Mouse (Mus musculus) frontal cortex, adult 2 months (tissue): ENCODE data around the gene Calm5. TPM values are rescaled to one million over a fixed set of nuclear protein-coding genes. Genes with fewer than 3 reads are reported as not detected.
A peak's percentile ranks its signal among the peaks of the same experiment; 100 is the strongest.
"Not testable (repeated sequence)": the region's sequence is repeated elsewhere in the genome, so short reads cannot be mapped to it uniquely, and the experiment has no call there.

Experiments used
- DNase-seq, 2 experiments: peaks; one replicate each; pipeline ENCODE4 v3.0.0; 2022; ENCODE audit warnings: low spot score in 1 of 2; ENCODE audit errors: extremely low spot score in 1 of 2
- polyA plus RNA-seq: library from polyadenylated mRNA; depleted of rRNA; stranded (reverse); fragments of >200 nt; gene quantifications from 2 replicates; pipeline ENCODE4 v1.2.3, GENCODE M21; 2012; rRNA removed

Gene Calm5
- not detected in 2 replicates for polyA plus RNA-seq

DNA sequence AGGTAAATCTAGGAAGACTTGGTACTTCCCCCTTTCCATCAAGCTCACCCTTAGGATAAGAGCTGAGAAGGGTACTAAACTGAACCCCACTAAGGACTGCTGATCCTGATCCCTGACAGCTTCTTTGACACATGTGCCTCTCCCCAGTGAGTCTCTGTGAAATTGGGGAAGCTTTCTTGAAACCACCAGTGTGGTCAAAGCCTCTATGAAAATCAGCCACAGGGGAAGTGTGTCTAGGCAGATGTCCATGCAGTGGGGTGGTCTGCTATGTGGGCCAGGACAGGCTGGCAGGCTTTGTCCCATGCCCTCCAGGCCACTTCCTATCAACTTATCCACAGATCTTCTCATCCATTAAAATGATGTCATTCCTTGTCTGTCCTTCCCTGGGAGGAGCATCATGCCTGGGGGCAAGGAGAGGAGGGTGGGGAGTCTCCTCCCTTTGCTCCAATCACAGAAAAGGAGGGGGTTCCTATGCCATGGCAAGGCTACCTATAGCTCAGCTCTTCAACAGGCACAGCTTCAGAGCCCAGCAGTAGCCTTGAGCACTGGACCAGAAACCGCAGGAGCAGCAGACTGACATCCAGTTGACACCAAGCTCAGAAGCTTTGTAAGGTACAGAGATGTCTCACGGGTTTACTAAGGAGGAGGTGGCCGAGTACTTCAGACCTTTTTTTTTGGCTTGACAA is at the start of gene Calm5:
Calm5 (plus strand) TSS at position 526 of the 686 bp plus-strand sequence.
- DNase-seq, result not testable (repeated sequence)

DNA sequence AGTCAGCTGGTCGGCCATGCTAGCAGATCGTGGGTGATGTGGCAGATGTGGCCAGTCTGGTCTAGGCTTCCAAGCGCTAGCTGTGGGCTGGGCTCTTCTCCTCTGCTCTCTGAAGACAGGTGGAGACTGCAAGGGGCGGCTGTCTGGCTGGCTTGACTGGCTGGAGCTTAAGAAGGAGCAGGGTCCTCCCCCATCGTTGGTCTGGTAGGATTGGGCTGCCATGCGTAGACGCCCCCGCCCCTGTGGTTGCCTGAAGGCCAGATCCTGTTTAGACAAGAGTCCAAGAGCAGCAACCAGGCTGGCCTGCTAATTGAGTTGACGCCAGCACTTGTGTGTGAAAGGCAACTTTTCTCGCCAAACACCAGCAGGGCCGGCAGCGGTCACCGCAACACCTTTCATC is 49.8 kb upstream of the Calm5 start, which contains the start of gene Calml3:
Calml3 (minus strand) TSS at position 131 of the 400 bp plus-strand sequence.
- no peak for DNase-seq

DNA sequence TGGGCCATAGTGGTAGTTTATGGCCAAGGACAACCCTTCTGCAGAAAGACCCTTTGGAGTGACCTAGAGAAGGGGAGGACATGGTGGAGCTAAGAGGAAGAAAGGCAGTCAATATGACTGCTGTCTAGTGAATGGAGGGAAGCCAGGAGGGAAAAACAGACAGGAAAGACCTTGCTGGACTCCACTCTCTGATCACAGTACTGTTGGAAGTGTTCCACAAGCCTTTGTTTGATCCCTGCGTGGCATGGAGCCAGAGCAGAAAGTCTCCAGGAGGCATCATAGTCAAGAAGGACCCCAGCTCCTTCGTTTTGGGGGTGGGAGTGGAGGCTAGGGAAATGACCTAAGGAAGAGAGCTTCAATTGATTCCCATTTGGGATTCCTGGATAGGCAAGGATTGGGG is 48.8 kb upstream of the Calm5 start:
- DNase-seq, result no peak

DNA sequence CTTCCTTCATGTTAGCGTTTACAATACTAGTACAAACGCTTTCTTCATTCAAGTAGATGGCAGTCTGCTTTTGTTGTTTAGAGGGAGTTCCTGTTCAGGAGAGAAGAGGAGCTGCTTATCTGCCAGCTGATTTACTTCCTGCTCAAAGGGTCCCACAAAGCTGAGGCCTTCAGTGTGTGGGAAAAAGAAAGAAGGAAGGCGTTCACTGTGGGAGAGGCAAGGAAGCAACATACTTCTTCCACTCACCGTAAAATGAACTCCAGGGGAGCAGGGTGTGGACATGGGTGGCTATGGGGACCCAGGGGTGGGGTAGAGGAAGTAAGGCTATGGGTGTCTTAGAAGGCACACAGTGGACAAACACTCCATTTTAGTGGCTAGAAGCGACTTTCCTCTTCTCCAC is 48.3 kb upstream of the Calm5 start:
- DNase-seq, result no peak

DNA sequence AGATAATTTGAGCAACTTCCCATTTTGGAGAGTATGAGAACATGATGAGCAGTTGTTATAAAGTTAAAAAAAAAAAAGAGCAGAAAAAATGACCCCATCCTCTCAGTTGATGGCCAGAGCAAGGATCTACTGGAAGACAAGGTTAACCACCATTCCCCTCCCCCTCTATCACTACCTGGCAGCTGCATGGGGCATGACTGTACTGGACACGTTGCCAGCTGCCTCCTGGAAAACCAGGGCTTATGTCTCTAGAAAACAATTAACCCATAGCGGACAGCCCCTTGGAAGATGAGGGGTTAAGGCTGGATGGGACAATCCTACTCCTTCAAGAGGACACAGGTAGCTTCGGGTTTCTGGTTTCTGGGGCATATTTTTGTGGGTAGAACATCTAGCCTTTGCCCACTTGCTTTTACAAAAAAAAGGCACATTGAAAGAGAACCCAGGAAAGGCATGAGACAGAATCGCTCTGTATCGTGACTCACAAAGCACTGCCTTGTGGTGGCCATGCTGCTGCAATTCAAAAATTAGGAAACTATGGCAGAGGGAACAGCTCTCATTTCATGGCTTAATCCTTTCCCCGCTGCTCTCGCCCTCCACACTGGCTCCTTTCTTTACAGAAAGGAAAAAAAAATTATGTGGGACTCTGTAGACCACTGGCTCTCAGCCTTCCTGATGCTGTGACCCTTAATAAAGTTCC is 46.7 kb upstream of the Calm5 start:
- no peak for DNase-seq

DNA sequence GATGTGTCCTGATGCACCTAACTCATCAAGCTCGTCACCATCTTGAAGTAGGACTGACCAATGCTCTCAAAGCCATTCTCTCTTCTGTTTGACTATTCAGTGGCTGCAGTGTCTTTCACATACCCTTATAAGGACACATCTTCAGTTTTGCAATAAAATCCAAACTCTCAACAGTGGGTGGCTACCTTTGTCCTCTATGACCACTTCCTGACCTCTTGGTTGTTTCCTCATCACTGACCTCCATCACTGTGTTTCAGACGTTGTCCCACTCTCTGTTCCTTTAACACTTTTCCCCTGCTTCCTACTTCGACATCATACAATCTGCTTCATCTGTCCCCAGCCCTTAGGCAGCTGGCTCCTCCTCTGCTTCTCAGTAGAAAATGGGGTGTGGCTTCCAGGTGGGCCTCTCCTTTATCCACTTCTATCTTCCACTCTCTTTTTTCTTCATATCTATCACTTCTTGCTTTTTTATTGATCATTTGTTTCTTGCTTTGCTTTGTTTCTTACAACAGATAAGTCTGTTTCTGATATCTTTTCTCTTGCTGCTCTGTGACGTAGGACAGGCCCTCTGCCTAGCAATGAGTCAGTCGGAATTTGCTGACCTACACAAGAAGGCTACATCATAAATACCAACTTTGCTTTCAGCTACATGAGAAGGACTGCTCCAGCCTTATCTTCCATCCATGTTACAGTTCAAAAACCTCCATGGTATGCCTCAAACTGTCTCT is 35.8 kb upstream of the Calm5 start:
- DNase-seq, result no peak

DNA sequence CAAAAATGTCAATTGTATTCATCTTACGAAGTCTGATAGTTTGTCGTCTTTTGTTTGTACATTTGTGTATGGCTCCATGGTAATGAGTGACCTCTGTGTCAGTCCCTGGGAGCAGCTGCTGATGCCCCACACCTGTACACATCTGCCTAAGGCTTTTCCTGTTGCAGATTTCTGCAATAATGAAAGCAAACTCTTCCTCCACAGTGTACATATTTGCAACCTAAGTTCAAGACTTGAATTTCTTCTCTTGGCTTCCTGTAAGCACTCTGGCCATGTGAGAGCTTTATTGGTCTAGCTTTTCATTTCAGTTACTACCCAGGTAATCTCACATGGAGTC is 35.3 kb upstream of the Calm5 start:
- no peak for DNase-seq

DNA sequence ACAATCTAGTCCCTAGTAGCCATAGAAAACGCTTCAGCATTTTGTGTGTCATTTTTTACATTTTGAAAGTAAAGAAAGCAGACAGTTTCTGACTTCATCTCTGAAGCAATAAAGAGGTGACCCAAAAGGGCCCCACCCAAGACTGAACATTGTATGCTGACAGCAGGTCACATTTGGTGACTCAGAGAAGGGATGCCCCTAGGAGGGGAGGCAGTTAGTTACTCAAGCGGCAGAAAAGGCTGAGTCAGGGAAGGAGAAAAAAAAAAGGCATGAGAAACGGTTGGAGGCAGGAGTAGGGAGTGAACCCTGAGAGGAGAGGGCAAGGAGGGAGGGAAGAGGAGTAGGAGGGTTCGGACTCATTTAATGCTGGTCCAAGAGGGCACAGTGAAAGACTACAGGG is 31.9 kb upstream of the Calm5 start:
- DNase-seq, result no peak

DNA sequence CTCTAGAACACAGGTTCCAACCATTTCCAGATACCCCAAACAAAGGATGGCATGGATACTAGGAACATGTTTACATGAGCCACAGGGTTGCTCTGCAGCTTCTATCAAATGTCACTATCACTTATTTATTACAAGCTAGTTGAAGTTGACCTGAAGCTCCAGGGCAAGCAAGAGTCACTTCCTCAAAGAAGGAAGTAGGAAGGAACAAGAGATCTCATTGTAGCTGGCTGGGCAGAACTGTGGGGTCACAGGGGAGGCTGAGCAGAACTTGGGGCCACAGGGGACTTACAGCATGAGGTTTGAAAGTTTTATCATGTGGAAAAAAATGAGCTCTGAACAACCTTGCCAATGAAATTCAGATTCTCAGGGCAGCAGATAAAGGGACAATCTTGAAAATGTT is 28.2 kb upstream of the Calm5 start:
- DNase-seq, result no peak

DNA sequence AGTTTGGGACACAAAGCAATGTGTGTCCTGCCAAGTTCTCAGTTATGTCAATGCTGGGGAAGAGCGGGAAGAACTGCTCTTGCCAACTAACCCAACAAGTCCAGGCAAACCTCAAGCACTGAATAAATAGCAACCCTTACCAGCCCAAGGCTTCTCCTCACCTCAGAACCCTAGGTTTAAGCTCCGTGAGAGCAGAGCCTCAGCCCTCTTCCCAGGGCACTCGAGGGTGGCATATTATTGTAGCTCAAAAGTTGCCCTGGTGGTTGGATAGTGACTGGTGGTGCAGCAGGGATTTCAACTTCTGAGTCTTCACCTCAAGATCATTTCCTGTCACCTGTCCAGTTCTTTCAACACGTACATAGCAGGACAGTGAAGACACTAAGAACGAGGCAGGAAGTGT is 22.4 kb upstream of the Calm5 start:
- no peak for DNase-seq

DNA sequence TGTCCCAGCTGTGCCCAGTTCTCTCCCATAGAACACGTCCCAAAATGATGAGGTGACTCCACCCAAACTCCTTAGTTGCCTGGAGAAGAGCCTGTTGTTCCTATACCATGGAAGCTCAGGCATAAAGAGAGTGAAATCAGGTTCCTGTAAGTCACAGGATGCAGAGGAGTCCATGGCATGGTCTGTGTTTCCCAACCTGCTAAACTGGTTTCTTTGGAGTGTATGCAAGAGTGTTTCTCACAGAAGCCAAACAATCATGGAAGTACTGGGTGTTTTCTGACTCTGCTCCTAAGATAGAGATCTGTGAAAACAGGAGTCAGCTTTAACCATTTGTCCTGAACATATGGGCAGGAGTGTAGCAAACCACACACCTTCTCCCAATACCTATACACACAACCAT is 22.0 kb upstream of the Calm5 start:
- no peak for DNase-seq

DNA sequence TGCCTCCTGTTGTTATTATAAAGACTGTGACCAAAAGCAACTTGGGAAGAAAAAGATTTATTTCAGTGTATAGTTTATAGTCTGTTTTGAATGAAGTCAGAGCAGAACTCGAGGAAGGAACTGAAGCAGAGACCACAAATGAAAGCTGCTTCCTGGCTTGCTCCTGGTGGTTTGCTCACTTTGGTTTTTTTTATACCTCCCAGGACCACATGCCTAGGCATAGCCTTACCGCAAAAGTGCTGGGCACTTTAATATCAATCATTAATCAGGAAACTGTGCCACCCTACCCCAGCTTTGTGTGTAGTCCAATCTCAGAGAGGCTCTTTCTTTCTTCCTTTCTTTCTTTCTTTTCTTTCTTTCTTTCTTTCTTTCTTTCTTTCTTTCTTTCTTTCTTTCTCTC is 21.5 kb upstream of the Calm5 start:
- no peak for DNase-seq

DNA sequence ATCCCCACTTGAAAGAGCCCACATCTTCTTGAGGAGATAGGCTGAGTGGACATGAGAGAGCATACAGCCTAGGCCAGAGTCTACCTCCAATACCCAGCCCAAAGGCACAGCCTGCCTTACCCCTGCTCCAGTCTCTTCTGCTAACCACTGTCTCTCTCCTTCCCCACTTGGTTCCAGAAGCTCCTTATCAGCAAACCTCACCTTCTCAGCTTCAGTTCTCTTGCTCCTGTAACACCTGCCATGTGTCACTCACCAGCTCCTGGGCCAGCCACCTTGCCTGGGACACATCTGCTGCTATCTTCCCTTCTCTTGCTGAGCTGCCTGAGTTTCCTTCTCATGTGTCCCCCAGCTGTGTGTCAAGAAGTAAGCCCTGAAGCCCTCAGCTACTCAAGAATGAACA is 20.3 kb upstream of the Calm5 start:
- DNase-seq, result not testable (repeated sequence)

DNA sequence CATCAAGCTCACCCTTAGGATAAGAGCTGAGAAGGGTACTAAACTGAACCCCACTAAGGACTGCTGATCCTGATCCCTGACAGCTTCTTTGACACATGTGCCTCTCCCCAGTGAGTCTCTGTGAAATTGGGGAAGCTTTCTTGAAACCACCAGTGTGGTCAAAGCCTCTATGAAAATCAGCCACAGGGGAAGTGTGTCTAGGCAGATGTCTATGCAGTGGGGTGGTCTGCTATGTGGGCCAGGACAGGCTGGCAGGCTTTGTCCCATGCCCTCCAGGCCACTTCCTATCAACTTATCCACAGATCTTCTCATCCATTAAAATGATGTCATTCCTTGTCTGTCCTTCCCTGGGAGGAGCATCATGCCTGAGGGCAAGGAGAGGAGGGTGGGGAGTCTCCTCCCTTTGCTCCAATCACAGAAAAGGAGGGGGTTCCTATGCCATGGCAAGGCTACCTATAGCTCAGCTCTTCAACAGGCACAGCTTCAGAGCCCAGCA is 16.6 kb upstream of the Calm5 start, which contains the start of gene Calm4:
Calm4 (plus strand) TSS at position 446 of the 496 bp plus-strand sequence.
- not testable (repeated sequence) for DNase-seq

DNA sequence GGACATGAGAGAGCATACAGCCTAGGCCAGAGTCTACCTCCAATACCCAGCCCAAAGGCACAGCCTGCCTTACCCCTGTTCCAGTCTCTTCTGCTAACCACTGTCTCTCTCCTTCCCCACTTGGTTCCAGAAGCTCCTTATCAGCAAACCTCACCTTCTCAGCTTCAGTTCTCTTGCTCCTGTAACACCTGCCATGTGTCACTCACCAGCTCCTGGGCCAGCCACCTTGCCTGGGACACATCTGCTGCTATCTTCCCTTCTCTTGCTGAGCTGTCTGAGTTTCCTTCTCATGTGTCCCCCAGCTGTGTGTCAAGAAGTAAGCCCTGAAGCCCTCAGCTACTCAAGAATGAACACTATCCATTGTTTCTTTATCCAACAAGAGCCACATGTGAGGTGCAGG is 13.3 kb upstream of the Calm5 start:
- not testable (repeated sequence) for DNase-seq

DNA sequence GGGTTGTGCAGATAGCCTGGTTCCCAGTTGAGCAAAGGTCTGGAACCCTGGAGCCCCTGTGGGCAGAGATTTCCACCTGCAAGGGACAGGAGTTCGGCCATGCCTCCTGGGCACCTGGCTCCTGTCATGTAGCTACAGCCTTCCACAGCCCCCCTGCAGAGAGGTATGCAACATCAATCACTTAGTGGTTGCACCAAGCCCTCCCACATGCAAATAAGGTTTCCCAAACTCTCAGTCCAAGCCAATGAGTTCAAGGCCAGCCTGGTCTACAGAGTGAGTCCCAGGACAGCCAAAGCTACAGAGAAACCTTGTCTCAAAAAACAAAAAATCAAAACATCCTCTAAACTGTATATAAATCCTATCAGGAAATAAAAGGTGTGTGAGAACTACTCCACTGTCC is 3.6 kb upstream of the Calm5 start:
- DNase-seq, result no peak

DNA sequence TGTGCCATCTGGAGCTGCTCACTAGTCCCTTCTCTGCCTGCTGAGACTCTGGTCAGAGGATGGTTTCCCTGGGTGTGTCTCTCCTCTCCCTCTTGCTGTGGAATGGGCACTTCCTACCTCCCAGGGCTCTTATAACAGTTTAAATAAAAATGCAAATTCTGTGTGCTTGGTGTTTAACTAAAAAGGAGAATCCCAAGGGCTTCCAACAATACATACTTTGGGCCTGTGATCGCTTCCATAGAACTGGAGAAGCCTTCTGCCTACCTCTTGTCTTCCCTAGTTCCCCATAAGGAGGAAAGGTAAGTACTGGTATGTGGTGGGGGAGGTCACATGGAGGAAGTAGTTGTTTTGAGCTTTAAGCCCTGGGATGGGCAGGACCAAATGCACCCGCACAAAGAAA is 883 bp downstream of the Calm5 start:
- DNase-seq, result no peak

DNA sequence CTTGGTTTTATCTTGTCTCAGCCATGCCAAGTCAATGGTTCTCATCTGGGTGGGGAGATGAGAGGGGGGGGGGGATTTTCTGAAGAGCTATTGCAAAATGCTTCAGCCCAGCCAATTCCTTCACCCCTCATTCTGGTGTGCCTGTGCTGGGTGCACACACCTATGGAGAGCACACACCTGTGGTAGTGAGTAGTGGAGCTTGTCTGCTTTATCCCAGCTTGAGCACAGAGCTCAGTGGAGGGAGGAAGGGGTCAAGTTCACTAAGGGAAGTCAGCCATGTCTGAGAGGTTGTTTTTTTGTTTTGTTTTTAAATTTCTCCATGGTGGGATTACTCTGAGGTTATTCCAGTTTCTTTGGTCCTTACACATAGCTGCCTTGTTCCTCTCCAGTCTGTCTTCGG is 2.3 kb downstream of the Calm5 start:
- no peak for DNase-seq

DNA sequence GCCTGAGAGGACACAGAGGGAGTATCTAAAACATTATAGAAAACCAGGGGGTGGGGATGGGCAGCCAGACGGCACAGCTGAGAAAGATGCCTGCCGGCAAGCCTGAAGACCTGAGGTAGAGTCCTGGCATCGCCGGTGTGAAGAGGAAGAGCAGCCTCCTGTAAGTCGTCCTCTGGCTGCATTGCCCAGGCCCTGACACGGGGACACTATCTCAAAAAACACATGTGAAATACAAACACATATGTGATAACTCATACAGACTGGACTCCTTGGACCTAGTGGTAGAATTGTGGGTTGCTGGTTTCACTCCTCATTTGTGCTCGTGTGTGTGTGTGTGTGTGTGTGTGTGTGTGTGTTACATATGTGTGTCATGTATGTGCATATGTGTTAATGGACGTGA is 7.3 kb downstream of the Calm5 start:
- DNase-seq, result no peak

DNA sequence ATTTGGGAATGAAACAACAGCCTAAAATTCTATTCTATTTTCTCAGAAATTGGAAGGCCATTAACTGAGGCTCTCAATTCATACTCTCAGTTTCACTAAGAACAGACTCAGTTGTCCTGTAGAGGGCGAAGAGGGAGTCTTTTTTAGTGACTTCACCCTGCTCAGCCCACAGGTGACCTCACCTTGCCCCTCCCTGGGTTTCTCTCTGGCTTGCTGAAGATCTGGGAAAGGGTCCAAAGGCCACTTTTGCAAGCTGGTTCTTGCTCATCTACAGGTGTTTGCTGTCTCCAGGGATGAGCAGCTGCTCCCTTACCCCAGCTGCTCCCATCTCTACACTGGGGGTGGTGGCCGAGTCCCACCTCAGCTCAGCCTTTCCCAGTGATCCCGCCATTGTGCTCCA is 8.4 kb downstream of the Calm5 start:
- DNase-seq, result no peak

DNA sequence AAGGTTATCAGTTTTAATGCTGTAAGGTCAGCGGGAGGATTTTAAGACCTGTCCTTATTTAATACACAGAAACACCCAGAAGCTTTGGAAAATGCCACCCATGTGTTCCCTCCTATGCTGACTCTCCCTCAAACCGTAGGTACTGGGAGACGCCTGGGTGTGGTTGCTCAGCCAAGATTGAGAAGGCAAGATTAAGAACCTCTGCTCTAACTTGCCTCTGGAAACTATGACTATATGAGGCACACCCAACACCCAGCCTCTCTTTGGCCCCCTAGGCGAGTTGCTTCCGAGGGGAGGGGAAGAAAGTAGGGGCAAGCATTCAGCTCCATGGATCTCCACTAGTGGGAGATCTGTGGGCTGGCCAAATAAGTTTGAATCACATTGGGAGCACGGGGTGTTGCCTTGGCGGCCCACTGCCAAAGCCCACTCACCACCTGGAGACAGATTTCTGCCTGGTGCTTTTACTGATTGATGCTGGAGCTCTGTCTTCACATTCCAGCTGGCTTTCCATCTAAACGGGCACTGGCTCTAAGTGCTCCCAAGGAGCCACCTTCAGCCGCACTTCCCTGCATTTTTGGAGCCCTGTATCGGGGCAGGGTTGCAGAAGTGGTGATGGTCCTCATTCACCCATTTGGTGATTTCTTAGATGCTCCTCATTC is 9.1 kb downstream of the Calm5 start:
- peak; percentile 39 to 69 for DNase-seq
